Mouse (Mus musculus) layer of hippocampus, postnatal 14 days (tissue): ENCODE measurements around the gene Abhd8. TPM values are rescaled to one million over a fixed set of nuclear protein-coding genes. Genes with fewer than 3 reads are reported as not detected.

Experiments used
- DNase-seq, 2 experiments: peaks; one replicate each; pipeline ENCODE4 v3.0.0; 2021 to 2022; ENCODE audit warnings: low spot score in 2 of 2, mixed read lengths in 1 of 2
- total RNA-seq, 2 experiments: library from RNA; stranded (reverse); gene quantifications; 2 replicates each; pipeline ENCODE4 v1.2.3; 2021

Gene Abhd8
- total RNA-seq, 2 experiments from 2014 or later: 179 to 181 TPM

DNA sequence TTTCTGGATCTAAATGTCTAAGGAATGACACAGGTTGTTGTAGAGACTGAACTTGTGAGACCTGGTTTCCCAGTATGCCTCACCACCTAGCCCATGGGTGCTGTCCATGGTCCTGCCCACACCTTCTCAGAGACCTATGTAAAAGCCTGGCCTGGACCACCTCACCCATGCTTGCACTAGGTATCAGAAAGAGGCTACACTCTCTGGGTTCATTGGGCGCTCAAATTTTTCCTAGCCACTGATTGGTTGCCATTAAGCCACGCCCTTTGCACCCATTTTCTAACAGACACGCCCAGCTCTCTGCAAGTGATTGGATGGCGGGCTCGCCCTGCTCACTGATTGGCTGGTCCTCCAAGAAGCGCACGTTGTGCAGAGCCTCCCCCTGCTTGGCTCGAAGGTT lies 20.5 kb upstream of the Abhd8 start:
- DNase-seq: no peak

DNA sequence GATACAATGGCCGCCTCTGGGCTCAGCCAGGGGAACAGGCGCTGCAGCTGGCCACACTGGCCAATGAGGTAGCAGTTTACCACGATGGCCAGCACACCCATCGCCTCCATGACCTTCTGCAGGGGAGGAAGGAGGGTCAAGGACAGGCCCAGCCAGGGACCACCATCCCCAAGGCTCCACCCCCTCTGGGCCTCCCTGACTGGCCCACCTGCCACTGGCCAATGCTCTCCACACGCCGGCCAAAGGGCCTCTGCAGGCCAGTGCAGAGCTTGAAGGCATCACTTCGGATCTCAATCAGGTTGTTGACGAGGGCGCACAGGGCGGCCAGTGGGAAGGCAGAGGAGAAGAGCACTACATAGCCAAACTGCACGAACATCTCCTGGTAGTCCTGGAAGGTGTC lies 15.5 kb upstream of the Abhd8 start:
- DNase-seq: no peak

DNA sequence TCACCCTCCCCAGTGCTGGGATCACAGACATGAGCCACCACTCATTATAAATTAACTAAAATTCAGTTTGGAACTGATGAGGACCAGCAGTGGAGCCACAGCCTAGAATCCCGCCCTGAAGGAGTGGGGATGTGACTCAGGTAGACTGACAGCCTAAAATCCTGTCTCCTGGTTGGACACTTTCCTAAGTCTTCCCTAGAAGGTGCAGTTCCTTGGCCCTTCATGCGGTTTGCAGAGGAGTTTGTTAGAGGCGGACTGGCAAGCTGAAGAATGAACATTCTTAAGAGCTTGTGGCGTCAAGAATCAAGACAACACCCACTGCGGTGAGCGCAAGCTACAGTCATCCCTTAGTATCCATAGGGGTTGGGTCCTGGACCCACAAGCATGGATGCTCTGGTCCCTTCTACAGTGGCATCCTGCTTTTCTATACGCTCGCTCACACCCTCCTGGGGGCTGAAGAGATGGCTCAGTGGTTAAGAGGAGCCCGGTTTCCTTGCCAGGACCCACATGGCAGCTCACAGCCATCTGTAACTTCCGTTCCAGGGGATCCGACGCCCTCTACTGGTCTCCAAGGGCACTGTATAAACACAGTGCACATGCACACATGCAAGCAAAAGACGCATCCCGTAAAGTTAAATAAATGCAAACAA lies 13.9 kb upstream of the Abhd8 start:
- peak in 1 of 2 experiments; percentile 44 for DNase-seq

DNA sequence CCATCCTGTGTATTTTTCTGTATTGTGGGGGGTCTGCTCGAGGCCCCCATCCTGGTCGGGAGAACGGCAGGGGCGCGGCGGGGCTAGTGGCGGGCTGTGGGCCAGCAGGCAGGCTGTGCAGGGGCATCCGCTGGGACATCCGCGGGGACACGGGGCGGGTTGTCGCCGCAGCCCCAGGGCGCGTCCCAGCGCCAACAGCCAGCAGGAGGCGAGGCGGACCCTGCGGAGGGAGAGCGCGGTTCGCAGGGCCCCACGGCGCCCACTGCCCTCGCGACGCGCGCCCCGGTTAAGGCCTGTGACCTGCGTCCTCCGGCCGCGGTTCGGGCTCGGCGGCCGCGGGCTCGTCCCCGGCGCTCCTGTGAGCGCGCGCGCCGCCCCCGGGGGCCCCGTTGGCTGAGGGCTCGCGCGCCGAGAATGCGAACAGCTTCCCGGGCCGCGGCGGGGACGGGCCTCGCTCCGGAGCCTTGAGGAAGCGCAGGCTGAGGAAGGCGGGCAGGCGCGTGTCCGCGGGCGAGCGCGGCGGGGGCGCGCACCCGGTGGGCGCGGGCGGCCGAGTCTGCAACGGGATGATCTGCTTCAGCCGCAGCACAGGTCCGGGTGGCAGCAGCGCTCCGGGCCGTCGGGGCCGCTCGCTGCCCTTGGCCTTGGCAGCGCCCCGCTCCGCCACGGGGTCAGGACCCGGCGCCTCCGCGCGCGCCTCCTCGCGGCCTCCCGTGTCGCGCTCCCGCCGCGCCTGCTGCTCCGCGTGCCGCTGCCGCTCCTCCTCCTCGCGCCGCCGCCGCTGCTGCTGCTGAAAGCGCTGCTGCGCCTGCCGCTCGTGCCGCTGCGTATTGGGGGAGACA lies 12.9 kb upstream of the Abhd8 start:
- peak; percentile 82 to 86 for DNase-seq

DNA sequence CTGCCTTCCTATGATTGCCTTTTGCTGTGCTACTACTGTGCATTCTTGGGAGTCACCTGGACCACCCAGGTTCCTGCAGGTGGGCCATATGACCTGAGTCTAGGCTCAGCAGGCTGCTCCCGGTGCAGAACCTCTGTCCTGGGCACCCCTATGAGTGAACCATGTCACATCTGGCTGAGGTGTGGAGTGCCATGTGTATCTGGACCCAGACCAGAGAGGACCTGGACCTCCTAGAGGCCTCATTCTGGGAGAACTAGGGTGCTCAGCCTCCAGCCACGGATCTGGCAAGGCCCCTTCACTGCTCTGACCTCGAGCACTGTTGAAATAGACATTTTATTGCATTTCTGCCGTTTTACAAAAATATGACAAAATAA lies 12.2 kb upstream of the Abhd8 start:
- no peak for DNase-seq

DNA sequence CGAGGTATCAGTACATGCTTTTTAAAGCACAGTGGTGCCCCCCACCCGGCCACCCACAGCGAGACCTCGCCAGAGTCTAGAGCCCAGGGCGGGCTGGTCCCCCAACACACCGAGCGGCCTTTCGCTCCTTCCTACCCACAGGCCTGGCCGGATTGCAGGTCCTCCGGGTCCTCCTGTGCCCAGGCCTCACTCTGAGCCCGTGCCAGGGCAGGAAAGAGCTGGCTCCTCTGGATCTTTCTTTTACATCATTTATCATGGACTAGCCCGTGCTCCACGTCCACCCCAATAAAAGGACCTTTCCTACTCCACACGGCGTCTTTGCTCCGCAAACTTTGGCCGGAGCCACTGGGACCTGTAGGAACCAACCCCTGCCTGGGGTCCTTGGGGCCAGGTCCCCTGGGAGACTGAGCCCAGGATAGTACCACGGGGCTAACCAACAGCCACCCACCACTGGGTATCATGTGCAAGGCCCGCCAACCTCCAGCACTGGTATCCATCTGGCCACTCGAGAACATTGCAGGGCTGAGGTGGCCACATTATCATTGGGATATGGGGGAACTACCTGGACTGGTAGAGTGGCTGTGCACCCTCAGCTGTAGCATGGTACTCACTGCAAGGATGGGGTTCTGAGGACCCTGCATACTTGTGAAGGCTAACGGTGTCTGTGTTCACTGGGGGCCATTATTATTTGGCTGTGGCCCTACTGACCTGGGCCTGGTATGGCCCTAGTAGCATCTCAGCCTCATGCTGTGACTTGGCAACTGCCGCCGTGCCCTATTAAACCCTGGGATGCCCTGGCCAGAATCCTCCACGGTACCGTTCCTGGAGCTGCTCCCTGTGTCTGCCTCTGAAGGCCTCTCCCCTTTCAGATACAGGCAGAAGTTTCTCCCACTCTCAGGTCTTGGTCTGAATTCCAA lies 11.6 kb upstream of the Abhd8 start:
- no peak for DNase-seq

DNA sequence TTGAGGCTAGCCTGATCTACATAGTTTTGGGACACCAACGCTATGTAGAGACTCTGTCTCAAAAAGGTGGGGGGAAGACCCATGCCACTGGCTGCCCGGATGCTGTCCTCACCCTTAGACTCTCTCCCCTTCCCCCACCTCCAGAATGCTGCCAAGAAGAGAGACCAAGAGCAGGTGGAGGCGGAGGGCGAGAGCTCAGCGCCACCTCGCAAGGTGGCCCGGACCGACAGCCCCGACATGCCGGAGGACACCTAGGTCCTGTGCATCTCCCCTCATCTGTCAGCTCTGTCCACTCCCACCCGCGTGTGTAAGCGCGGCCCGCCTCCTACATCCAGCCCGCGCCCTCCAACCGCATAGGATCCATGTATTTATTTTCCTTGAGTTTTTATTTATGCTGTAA lies 10.9 kb upstream of the Abhd8 start:
- no peak for DNase-seq

DNA sequence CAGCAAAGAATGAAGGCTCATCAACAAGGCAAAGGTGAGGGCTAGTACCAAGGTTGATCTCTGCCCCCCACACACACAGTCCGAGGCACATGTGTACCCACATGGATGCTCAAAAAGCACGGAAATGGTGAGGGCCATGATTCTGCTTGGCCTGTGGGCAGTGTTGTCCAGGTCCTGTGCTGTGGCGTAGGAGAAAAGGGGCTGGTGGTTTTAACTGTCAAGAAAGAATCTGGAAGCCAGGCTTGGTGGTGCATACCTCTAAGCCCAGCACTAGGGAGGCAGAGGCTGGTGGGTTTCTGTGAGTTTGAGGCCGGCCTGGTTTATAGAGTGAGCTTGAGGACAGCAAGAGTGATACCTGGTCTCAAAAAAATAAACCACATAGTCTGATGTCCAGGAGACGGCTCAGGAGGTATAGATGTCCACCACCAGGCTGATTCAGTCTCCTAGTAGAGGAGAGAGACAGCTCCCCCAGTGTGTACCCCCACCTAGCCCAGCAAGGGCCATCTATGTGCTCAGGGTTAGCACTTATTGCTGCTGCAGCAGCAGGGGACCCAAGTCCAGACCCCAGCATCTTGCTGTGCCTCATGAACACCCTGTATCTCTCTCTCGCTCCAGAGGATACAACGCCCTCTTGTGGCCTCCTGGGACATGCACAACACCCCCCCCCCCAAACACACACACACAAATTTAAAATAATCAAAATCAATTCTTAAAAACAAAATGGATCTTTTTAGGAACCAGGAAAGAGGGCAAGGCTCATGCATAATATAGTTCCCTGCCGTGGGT lies 9.3 kb upstream of the Abhd8 start:
- DNase-seq: no peak

DNA sequence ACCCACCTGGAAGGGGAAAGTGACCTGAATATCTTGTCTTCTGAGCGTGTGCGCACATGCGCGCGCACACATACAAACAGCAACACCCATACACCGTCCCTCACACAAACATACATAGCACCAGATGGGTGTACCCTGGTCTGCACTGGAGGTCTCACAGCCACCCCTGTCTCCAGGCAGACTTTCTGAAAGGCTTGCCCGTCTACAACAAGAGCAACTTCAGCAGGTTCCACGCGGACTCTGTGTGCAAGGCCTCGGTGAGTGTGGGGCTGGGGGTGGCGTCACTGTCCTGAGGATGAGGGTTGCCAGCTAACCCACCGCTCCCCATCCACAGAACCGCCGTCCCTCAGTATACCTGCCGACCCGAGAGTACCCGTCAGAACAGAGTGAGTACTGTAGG lies 8.4 kb upstream of the Abhd8 start:
- no peak for DNase-seq

DNA sequence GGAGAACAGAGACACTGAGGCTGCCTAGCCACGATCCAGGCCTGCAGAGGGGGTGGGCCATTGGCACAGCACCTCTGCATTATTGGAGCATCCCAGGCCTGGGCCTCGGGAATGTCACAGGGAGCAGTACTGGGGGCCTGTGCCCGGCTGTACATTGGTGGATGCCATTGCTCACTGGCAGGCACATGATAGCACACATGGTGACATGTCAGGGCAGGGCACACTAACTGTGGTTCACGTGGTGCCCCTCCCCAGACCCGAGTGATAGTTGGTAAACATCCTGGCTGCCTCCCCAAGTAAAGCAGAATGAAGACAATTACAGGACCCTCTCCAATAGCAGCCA lies 7.4 kb upstream of the Abhd8 start:
- DNase-seq: peak in 1 of 2 experiments; percentile 4

DNA sequence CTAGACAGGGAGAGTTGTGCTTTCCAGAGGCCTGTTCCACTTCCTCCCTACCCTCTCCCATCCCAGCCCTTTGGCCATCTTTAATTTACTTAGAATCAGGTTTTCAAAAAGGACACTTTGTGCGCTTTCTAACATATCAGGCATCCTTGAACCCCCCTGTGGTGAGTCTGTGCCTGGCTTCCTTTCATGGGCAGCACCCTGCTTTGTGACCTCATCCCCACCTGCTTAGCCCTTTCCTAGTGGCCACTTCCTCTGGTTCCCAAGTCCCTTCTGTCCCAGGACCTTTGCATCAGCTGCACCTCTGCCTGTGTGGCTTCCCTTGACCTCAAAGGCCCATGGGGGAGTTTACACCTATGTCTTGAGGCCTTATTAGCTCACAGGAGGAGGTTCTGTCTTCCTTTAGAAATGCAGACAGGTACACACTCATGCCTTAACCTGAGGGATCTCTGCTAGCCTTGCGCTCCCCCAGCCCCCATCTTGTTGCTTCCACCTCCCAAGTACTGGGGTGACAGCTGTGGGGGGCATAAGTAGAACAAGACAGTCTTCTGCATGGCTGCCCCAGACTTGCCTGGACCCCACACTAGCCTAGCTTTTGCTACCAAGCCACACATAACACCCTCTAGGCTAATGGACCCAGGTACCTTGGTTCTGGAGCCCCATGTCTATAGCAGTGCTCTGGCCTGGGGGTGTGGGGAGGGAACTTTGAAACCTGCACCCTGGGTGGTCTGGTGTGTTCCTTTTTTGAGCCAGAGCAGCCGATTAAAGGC lies 6.9 kb upstream of the Abhd8 start:
- no peak for DNase-seq

DNA sequence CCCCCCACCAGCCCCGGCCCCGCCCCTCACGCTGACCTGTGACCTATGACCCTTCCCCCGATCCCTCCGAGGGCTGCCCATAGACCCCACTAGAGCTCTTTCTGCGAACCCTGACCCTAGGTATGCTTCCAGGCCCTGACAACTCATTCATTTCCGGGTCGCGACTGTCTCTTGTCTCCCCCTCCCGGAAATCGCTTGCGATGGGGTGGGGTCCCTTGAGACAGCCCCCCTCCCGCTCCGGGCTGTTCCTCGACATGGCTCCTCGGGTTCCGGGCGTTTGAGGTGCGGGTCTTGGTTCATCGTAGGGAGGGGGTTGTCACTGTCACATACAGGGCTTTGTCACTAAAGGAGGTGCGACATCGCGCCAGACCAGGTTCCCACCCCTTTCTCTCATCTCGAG lies 6.0 kb upstream of the Abhd8 start:
- peak; percentile 61 to 63 for DNase-seq

DNA sequence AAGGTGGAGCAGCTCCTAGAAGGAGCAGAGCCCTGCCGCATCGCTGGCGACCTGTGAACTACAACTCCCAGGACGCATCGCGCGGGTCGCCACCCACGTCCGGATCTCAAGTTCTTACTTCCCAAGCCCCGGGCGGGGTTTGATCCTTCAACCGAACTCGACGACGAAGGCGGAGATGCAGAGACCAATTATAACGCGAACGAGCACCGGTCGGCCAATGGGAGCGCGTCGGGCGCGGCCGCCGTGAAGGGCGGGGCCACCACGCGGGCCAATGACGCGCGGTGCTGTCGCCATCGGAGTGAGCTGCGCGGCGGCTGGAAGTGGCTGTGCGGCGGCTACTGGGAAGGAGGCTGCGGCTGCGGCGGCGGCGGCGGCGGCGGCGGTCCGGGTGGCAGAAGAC lies 5.5 kb upstream of the Abhd8 start, which contains the start of gene Dda1:
Gene Dda1, plus strand, starts transcription at position 284 of the 400 bp plus-strand sequence.
- peak; percentile 96 to 99 for DNase-seq

DNA sequence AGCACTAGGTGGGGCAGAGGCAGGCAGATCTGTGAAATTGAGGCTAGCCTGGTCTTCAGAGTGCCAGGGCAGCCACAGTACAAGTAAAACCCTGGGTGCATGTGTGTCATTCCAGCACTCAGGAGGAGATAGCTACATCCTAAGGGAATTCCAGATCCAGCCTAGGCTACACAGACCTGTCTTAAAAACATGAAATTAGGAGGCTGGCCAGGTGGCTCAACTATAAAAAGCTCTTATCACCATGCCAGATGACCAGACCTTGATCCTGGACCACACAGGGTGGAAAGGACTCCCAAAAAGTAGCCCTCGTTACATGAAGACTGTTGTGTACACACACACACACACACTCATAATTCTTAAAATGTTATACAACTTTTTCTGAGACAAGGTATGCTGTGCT lies 4.5 kb upstream of the Abhd8 start:
- DNase-seq: no peak

DNA sequence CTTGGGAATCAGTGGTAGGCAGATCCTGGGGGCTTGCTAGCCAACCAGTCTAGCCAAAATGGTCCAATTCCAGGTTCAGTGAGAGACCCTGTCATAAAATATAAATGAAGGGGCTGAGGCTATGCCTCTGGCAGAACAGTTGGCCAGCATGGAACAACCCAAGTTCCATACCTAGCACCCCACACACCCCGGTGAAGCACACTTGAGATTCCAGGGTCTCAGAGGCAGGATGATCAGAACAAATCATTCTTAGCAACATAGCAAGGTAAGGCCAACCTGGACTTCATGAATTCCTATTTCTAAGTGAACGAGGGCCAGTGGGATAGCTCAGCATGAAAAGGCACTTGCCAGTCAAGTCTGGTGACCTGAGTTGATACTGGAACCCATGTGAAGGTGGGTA lies 3.7 kb upstream of the Abhd8 start:
- no peak for DNase-seq

DNA sequence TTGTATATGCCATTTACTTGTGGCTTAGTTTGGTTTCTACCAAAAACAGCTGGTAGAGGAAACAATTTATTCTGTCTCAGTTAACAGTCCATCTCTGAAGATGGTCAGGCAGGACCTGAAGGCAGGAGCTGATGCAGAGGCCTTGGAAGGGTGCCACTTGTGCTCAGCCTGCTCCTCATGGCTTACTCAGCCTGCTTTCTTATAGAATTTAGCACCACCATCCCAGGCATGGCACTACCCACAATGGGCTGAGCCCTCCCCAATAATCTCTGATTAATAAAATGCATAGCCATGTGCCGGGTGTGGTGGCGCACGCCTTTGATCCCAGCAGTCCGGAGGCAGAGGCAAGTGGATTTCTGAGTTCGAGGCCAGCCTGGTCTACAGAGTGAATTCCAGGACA lies 2.7 kb upstream of the Abhd8 start:
- no peak for DNase-seq

DNA sequence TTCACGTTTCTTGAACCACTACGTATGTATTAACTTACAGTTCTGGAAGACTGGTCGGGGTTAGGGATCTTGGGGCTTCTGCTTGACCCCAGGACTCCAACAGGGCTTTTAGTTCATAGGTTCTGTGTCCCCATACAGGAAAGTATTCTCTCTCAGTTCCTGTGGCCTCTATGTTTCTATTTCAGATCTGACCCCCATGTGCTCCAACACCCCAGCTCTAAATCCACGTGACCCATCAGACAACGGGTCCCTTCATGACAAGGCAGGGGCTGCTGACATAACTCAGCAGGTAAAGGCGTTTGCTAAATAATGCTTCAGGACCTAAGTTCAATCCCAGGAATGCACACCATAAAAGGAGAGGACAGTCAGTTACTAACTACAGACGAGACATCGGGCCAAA lies 2.3 kb upstream of the Abhd8 start:
- DNase-seq: no peak

DNA sequence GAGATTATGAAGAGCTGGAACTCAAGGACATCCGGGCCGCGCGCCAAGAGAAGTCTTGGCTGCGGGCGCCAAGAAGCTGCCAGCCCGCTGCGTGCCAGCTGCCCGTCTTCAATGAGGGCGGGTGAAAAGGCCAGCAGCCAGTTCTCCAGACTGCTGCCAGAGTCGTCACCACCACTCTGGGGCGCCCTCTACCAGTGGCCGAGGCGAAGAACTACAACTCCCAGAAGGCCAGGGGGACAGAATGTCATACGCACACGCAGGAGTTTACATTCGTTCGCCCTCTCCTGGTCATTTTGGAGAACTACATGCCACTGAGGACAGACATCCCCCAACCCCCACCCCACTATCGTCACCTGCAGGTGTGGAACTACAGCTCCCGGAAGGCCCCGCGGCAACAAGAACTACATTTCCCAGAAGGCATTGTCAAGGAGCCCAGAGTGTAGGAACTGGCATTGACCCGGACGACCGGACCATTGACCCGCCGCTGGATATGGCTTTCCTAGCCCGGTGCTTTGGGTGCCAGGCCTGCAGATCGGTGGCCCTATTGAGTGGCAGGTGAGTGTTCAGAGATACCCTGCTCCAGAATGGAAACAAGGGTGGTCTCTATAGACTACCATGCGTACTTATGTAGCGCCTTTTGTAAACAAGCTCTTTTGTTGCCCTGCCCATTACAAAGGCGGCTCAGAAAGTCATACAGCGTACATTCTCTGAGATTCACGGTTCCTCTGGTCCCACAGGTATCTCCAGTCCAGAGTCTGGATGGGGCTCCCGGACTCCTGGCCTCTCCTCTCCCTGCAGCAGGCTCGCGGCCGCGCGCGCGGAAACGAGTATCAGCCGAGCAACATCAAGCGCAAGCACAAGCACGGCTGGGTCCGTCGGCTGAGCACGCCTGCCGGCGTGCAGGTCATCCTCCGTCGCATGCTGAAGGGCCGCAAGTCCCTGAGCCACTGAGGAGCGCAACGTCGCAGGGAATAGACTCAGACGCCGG lies 1.4 kb upstream of the Abhd8 start, which contains the start of gene Mrpl34:
Gene Mrpl34, plus strand, starts transcription at position 447 of the 988 bp plus-strand sequence.
- DNase-seq: peak; percentile 100

DNA sequence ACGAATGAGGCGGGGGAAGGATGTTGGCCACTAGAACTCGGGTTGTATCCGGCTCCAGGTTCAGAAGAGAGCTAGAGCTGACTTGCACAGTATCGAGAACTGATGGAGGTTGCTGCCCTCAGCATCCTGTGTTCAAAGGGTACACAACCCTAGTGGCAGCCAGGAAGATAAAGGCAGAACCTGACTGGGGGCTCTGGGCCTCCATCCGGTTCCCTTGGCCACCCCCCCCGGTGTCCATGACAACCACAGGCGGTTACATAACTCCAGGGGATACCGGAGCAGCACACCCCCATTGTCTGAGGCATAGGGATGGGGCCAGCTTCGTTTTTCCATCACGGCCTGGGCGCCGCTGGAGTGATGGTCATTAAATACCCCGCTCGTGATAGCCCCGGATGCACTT lies 669 bp downstream of the Abhd8 start:
- peak; percentile 58 to 68 for DNase-seq
